Mouse (Mus musculus) liver (tissue): Measurements from ENCODE around the gene Zbtb4.
A peak's percentile ranks its signal among the peaks of the same experiment; 100 is the strongest.

ENCODE experiments used
- DNase-seq: peaks from one replicate; pipeline ENCODE4 v3.0.0-alpha.2; 2020; ENCODE audit warnings: mixed read lengths

The Zbtb4 gene

DNA sequence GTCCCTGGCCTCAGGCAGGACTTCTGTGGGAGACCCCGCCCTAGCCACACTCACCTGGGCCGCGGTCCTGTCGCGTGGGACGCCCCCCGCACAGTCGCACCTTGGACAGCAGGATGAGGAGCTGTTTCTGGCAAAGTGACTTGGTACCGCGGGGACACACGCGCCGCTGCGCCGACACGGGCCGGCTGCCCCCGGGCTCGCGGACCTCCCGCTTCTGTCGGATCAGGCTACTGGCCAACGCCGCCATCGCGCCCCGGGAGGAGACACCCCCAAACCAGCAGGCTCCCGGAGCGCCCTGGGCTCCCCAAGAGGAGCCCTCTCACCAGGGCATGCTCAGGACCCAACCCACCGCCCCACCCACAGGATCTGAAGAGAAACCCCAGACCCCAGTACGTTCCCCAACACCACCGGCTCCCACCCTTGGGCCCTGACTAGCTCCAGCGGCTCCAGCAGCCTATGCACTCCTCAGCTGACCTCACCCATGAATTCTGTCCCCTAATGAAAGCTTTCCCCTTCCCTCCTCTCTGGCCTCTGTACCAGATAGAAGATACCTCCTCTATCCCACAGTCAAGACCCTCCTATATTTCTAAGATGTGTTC, 35.8 kb downstream of the Zbtb4 start, which contains the start of gene Fgf11:
Fgf11 (minus strand) TSS at position 479 of the 599 bp plus-strand sequence.
- no peak for DNase-seq

DNA sequence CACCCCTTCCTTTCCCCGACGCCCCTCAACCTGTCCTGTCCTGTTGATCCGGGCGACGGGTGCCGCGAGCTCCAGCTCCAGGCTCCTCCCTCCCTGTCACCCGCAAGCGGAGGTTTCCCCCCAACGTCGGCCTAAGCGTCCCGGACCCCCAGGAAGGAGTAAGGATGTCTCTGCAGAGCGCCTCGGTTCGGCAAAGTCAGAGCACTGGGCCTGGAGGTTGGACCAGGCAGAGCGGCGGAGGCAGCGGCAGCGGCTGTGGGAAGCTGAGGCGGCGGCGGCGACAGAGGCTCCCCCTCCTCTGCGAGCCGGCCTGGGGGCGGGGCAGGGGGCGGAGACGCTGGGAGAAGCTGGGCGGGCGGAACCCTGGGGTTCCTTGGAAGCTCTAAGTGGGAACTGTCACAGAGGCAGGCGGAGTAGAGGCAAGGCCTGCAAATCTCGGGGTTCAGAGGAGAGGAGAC, 37.0 kb downstream of the Zbtb4 start:
- peak; percentile 83 for DNase-seq

GRCm38 (mm10) chr11:69803328-69803727, 37.6 kb downstream of the Zbtb4 start:
- DNase-seq, result no peak

- peak; percentile 76 for DNase-seq
Observed at GRCm38 (mm10) chr11:69803786-69804651, 38.3 kb downstream of the Zbtb4 start.

DNA sequence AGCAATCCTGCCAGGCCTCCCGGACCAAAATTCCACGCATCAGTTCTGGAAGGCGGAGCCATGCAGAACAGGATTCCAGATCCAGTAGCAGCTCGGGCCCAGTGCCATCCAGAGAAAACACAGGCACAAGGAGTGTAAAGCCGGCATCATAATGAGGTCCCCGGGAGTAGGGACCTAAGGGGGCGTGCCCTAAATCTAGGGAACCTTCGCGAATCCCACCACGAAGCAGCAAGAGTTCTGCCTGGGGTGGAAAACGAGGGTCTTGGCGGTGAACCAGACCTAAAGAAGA, 38.9 kb downstream of the Zbtb4 start:
- DNase-seq, result no peak

DNA sequence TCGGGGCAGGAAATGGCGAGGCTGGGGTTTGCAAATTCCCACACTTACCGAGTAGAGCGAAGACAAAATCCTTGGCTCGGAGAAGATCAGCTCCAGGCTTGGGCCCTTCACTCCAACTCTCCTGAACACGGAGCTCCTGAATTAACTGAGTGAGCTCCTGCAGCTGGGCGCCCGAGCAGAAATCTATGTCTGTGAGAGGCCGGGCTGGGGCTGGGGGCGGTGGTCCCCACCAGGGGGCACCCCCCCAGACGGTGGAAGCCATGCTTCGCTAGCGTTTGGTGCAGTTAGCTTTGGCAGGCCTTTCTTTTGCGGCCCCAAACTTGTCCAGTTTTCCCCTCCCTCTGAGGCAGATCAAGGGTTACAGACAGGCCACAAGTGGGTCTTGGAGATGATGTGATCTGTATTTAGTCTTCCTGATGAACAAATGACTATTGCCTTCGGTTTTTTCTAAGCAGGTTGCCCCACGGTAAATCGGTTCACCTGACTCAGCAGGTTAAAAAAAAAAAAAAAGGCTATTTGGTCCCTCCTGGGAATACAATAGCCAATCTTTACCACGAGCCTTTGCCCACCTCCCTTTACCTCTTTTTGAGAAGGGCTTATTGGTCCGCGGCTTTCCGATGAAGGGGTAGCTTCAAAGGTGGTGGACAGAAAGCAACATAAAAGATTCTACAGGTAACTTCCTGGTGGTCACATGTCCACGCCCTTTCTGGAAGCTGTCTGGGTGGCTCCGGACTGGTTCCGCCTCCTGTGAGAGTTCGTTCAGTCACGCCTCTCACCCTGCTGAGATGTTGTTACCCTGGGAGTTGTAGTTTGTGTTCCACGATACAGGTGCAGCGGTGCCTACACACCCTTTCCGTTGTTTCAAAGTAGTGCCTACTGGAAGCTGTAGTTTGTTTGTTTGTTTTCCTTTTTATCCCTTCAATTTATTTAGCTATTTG, 39.5 kb downstream of the Zbtb4 start, which contains the start of gene Tmem102:
Tmem102 (minus strand) TSS at position 653 of the 938 bp plus-strand sequence.
- no peak for DNase-seq

DNA sequence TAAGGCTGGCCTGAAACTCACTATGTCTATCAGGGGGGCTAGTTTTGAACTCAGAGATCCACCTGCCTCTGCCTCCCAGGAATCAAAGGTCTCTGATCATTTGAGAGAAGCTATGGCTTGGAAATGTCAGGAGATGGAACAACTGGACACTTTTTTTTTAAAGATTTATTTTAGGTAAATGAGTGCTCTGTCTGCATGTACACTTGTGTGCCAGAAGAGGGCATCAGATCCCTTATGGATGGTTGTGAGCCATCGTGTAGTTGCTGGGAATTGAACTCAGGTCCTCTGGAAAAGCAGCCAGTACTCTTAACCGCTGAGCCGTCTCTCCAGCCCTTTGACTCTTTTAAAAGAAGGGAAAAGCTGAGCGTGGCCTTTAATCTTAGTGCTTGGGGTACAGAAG, 40.7 kb downstream of the Zbtb4 start:
- DNase-seq, result no peak

DNA sequence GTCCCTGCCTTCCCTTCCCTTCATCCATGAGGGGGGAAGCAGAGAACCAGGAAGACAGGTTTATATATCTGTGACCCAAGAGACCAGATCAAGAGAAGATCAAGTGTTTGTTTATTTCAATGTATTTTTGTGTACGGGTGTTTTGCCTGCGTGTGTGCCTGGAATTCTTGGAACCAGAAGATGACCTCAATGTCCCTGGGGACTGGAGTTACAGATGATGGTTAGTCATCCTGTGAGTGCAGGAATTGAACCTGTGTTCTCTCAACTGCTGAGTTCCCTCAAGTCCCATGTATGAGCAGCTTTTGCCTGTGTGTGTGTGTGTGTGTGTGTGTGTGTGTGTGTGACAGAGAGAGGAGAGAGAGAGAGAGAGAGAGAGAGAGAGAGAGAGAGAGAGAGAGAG, 41.9 kb downstream of the Zbtb4 start:
- DNase-seq, result no peak

- no peak for DNase-seq
Observed at GRCm38 (mm10) chr11:69810280-69810679, 44.6 kb downstream of the Zbtb4 start.

GRCm38 (mm10) chr11:69815155-69815554, 49.4 kb downstream of the Zbtb4 start, which contains the start of gene Gm39566:
Gm39566 (minus strand) TSS chr11:69815298.
- no peak for DNase-seq

- no peak for DNase-seq
Observed at GRCm38 (mm10) chr11:69816520-69816919, 50.8 kb downstream of the Zbtb4 start.

GRCm38 (mm10) chr11:69818365-69818764, 52.7 kb downstream of the Zbtb4 start, which contains the start of gene Spem2:
Spem2 (minus strand) TSS chr11:69818465.
- no peak for DNase-seq

DNA sequence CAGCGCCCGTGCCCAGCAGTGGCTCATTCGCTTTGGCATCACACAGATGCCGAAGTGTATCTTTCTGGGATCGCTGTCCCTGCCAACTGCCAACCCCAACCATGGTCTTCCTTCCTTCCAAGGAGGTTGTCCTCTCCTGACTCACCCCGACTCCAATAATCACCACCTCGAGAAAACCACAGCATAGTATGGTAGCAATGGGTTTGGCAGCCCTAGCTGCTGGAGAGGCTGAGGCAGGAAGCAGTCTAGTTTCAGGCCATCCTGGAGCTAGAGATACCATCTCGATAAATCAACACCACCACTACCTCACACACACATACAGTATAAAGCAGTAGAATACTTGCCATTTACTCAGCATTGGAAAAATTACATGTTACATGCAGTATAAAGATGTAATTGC, 53.2 kb downstream of the Zbtb4 start:
- no peak for DNase-seq

GRCm38 (mm10) chr11:69822080-69822479, 56.4 kb downstream of the Zbtb4 start, which contains the start of gene Spem1:
Spem1 (minus strand) TSS chr11:69822180.
- no peak for DNase-seq

GRCm38 (mm10) chr11:69823456-69823855, 57.7 kb downstream of the Zbtb4 start:
- no peak for DNase-seq

GRCm38 (mm10) chr11:69828832-69829231, 63.1 kb downstream of the Zbtb4 start:
- DNase-seq, result no peak

DNA sequence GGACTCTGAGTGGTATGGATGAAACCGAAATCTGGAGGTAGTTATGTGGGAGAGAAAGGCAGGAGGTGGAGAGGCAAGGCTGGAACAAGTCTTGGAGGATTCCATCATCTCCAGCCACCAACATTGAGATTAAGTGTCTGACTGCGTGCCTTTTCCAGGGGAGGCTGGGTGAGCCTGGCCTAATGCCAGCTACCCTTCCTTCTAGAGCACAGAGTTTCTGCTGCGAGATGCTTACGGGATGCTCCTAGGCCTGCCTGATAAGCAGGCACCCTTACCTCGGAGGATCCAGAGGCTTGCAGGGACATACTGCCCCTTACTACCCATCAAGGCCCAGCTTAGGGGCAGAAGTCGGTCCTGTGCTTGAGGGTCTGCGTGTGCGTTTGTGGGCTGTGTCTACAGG, 67.8 kb downstream of the Zbtb4 start:
- DNase-seq, result no peak
